Mouse (Mus musculus): ENCODE measurements around the gene Nptx2. TPM values are rescaled to one million over a fixed set of nuclear protein-coding genes. Genes with fewer than 3 reads are reported as not detected.

Nptx2 gene
- total and polyA plus RNA-seq, 3 experiments, result not detected

GRCm38 (mm10) chr5:144565739-144566138 is 20.0 kb downstream of the Nptx2 start:
- TF ChIP-seq ZC3H11A (IDR thresholded peaks at IDR 0.05; ENCODE audit: low read depth, low read length) (no peak), MYB (IDR thresholded peaks at IDR 0.05; ENCODE audit: low read depth, low read length) (no peak), MYC (IDR thresholded peaks at IDR 0.05; ENCODE audit: low read depth, low read length) (no peak), POLR2AphosphoS5 (IDR thresholded peaks at IDR 0.05; ENCODE audit: borderline replicate concordance, low read depth, low read length) (no peak), MAX (IDR thresholded peaks at IDR 0.05; ENCODE audit: low read length) (no peak), E2F4 (IDR thresholded peaks at IDR 0.05; ENCODE audit: borderline replicate concordance, low read depth, low read length) (no peak), MXI1 (IDR thresholded peaks at IDR 0.05; ENCODE audit: low read depth, low read length) (no peak), POLR2AphosphoS2 (IDR thresholded peaks at IDR 0.05; ENCODE audit: low read length) (no peak), NELFE (IDR thresholded peaks at IDR 0.05; ENCODE audit: low read depth, low read length) (no peak), SIN3A (IDR thresholded peaks at IDR 0.05; ENCODE audit: low read length) (no peak), NRF1 (IDR thresholded peaks at IDR 0.05; ENCODE audit: insufficient read depth, low read depth, low read length, poor library complexity, severe bottlenecking) (no peak), JUND (IDR thresholded peaks at IDR 0.05; ENCODE audit: low read depth, low read length) (no peak), EP300 (IDR thresholded peaks at IDR 0.05; ENCODE audit: low read depth in 1 of 2, low read length in 2 of 2) (no peak), ZMIZ1 (IDR thresholded peaks at IDR 0.05; ENCODE audit: low read depth, low read length) (no peak), UBTF (IDR thresholded peaks at IDR 0.05; ENCODE audit: borderline replicate concordance, insufficient read depth, low read depth, low read length) (no peak), CTCF (IDR thresholded peaks at IDR 0.05 in 2 of 3, conservative IDR thresholded peaks at IDR 0.05 in 1 of 3; ENCODE audit: control insufficient read depth in 1 of 3, insufficient read depth in 1 of 3, low read depth in 2 of 3, low read length in 3 of 3, poor library complexity in 1 of 3, severe bottlenecking in 1 of 3) (no peak), MAFK (IDR thresholded peaks at IDR 0.05; ENCODE audit: borderline replicate concordance, low read depth, low read length) (no peak), TBP (IDR thresholded peaks at IDR 0.05; ENCODE audit: low read depth, low read length) (no peak), POLR2A (IDR thresholded peaks at IDR 0.05; ENCODE audit: control insufficient read depth in 1 of 2, insufficient read depth in 1 of 2, low read depth in 1 of 2, low read length in 2 of 2, poor library complexity in 1 of 2) (no peak)
- Histone ChIP-seq H3K27ac (ENCODE audit: control insufficient read depth, low read depth, low read length) (no peak overlapping the region), H3K4me3 (ENCODE audit: control insufficient read depth in 1 of 2, insufficient read depth in 1 of 2, low read depth in 2 of 2, low read length in 2 of 2) (no peak overlapping the region), H3K4me1 (ENCODE audit: control insufficient read depth in 1 of 2, insufficient read depth in 2 of 2, low read length in 2 of 2) (no peaks in the 10 kb centered on the region), H3K36me3 (ENCODE audit: control insufficient read depth in 1 of 2, insufficient read depth in 2 of 2, low read length in 2 of 2) (no peaks in the 10 kb centered on the region), H3K27me3 (ENCODE audit: control insufficient read depth in 1 of 2, insufficient read depth in 2 of 2, low read length in 2 of 2) (no peaks in the 10 kb centered on the region), H3K9ac (ENCODE audit: control insufficient read depth, low read depth, low read length, poor library complexity, severe bottlenecking) (no peak overlapping the region), H3K9me3 (replicated peaks; ENCODE audit: insufficient read depth, low read length) (no peaks in the 10 kb centered on the region), H3K79me2 (ENCODE audit: control insufficient read depth, insufficient read depth, low read length, poor library complexity) (no peaks in the 10 kb centered on the region)
- no peak for DNase-seq (ENCODE audit: low read depth, low spot score)

DNA sequence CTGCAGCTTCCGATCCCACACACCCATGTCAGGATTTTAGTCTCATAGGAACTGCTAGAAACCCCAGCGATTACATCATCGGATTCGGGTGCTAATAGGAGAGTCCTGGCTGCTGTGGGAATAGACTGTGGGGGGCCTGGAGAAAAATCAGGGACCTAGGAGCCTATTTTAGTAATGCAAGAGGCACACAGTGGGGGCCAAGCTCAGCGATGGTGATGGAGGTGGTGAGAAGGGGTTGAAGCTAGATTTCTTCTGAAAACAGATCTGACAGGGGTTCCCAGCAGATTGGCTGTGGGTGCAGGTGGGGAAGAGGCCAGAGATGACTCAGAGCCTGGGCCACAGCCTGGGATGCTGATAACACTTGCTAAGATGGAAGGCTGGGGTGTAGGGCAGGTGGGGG is 39.4 kb downstream of the Nptx2 start:
- no peak overlapping the region for H3K27ac ChIP-seq (ENCODE audit: control insufficient read depth, low read depth, low read length)
- no peaks in the 10 kb centered on the region for H3K4me1 ChIP-seq (ENCODE audit: control insufficient read depth in 1 of 2, insufficient read depth in 2 of 2, low read length in 2 of 2)
- H3K9me3 ChIP-seq (replicated peaks; ENCODE audit: insufficient read depth, low read length), result no peaks in the 10 kb centered on the region; the same call in 1 of the 2 replicates
- H3K79me2 ChIP-seq (ENCODE audit: control insufficient read depth, insufficient read depth, low read length, poor library complexity), result no peaks in the 10 kb centered on the region
- no peak overlapping the region for H3K9ac ChIP-seq (ENCODE audit: control insufficient read depth, low read depth, low read length, poor library complexity, severe bottlenecking)
- H3K4me3 ChIP-seq (ENCODE audit: control insufficient read depth in 1 of 2, insufficient read depth in 1 of 2, low read depth in 2 of 2, low read length in 2 of 2), result no peak overlapping the region
- H3K36me3 ChIP-seq (ENCODE audit: control insufficient read depth in 1 of 2, insufficient read depth in 2 of 2, low read length in 2 of 2), result no peaks in the 10 kb centered on the region
- no peaks in the 10 kb centered on the region for H3K27me3 ChIP-seq (ENCODE audit: control insufficient read depth in 1 of 2, insufficient read depth in 2 of 2, low read length in 2 of 2)
- DNase-seq (ENCODE audit: low read depth, low spot score), result no peak
- TF ChIP-seq GATA1 (IDR thresholded peaks at IDR 0.05; ENCODE audit: low read depth, low read length) (no peak), TBP (IDR thresholded peaks at IDR 0.05; ENCODE audit: low read depth, low read length) (no peak), MYB (IDR thresholded peaks at IDR 0.05; ENCODE audit: low read depth, low read length) (no peak), ELF1 (IDR thresholded peaks at IDR 0.05; ENCODE audit: low read depth, low read length) (no peak), ZC3H11A (IDR thresholded peaks at IDR 0.05; ENCODE audit: low read depth, low read length) (no peak), MAX (IDR thresholded peaks at IDR 0.05; ENCODE audit: low read length) (no peak), CHD1 (IDR thresholded peaks at IDR 0.05; ENCODE audit: low read depth, low read length) (no peak), E2F4 (IDR thresholded peaks at IDR 0.05; ENCODE audit: borderline replicate concordance, low read depth, low read length) (no peak), NRF1 (IDR thresholded peaks at IDR 0.05; ENCODE audit: insufficient read depth, low read depth, low read length, poor library complexity, severe bottlenecking) (no peak), ETS1 (IDR thresholded peaks at IDR 0.05; ENCODE audit: low read depth, low read length) (no peak), MXI1 (IDR thresholded peaks at IDR 0.05; ENCODE audit: low read depth, low read length) (no peak), MEF2A (IDR thresholded peaks at IDR 0.05; ENCODE audit: extremely low read depth, insufficient replicate concordance, low read depth, low read length, poor library complexity, severe bottlenecking) (no peak), NELFE (IDR thresholded peaks at IDR 0.05; ENCODE audit: low read depth, low read length) (no peak), MAZ (IDR thresholded peaks at IDR 0.05; ENCODE audit: low read depth, low read length) (no peak), RAD21 (IDR thresholded peaks at IDR 0.05; ENCODE audit: low read depth, low read length) (no peak), SMC3 (IDR thresholded peaks at IDR 0.05; ENCODE audit: low read depth, low read length) (no peak), KAT2A (conservative IDR thresholded peaks at IDR 0.05; ENCODE audit: low read depth, low read length) (no peak), SIN3A (IDR thresholded peaks at IDR 0.05; ENCODE audit: low read length) (no peak), USF2 (IDR thresholded peaks at IDR 0.05; ENCODE audit: borderline replicate concordance in 1 of 2, insufficient read depth in 1 of 2, low read depth in 1 of 2, low read length in 2 of 2) (no peak)

All from MEL (cell line).